Mouse (Mus musculus): ENCODE measurements around the gene Ptprz1. TPM values are rescaled to one million over a fixed set of nuclear protein-coding genes. Genes with fewer than 3 reads are reported as not detected.

The Ptprz1 gene
- 35.0 and 58.6 TPM in 2 replicates for polyA plus RNA-seq (2016; fragmentation: Nextera tagmentation; extraction: Ambion mirVana)

DNA sequence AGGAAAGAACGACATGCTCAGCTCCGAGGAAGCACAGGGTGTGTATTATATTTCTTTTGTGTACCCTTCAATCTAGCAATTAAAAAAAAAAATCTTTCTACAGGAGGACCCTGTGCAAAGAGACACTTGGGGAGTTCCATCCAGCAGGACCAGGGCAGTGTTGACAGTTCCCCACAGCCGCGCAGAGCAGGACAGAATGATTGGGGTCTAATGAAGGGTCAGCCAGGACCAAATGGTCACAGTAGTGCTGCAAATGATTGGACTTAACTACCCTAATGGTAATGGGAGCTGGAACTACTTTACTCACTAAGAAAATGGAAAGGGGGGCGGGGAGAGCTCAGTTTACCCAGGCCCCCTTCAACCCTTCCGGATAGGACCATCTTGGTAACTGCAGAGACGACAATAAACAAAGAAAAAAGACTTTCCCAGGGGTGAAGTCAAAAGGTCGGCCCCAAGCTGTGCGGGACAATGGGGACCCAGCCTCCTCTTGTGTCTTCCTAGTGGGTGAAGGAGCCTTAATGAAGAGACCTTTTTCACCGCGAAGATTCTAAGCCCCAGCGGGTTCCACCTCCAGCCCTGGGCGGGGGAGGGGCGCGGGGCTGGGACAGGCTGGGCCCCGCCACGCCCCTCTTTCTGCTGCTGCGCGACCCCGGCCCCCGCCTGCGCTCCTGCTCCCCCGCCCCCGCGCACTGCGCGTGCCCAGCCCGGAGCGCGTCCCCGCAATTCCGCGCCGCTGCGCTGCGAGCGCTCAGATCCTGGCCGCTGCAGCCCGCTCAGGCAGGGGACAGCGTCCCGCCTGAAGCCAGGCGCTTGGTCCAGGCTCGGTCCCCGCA lies at the start of gene Ptprz1:
TSS of gene Ptprz1 (plus strand) at position 722 of the 833 bp plus-strand sequence.
- peak within 1 kb of the TSS; percentile 71 for H3K4me3 ChIP-seq
- no peaks in the 10 kb centered on the region for H3K27me3 ChIP-seq
- peak; percentile 95 for ATAC-seq (ENCODE audit: low FRiP score, low read depth)
- peak within 1 kb of the TSS; percentile 76 for H3K9ac ChIP-seq (replicated peaks)
- H3K36me3 ChIP-seq, result no peaks in the 10 kb centered on the region
- H3K4me1 ChIP-seq, result peaks cover 29% of the 10 kb centered on the region
- peak within 1 kb of the TSS; percentile 75 for H3K4me2 ChIP-seq (replicated peaks)
- peak within 1 kb of the TSS; percentile 75 for H3K27ac ChIP-seq (replicated peaks)
- H3K9me3 ChIP-seq, result no peaks in the 10 kb centered on the region
- WGBS, result under 1% methylated on average over 28 of the region's 44 CpGs

DNA sequence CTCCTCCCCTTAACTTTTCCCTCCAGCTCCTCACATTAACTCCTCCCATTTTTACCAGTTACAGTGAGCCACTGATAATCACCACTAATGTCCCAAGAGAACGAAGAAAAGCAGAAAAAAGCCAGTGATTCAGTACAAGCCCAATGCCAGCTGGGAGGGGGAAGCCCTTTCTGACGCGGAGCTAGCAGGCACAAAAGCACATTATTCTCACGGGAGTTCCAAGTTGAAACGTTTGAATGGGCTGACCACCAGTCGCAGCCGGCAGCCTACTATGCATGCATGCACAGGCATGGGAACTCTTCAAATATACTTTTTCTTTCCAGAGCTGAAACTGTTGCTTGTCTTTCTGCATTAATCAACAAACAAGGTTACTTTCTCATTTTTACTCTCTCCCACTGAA lies 41.7 kb upstream of the Ptprz1 start:
- peak; percentile 90 for ATAC-seq (ENCODE audit: low FRiP score, low read depth)
- H3K9ac ChIP-seq (replicated peaks), result no peak overlapping the region
- H3K36me3 ChIP-seq, result no peaks in the 10 kb centered on the region
- H3K4me2 ChIP-seq (replicated peaks), result peak overlapping the region; percentile 24; the same call in 1 of the 2 replicates
- H3K4me3 ChIP-seq, result no peak overlapping the region
- peak overlapping the region; percentile 83 for H3K27ac ChIP-seq (replicated peaks)
- peaks cover 19% of the 10 kb centered on the region for H3K4me1 ChIP-seq
- WGBS, result 5% methylated on average over 7 of the region's 7 CpGs
- no peaks in the 10 kb centered on the region for H3K9me3 ChIP-seq
- H3K27me3 ChIP-seq, result no peaks in the 10 kb centered on the region

DNA sequence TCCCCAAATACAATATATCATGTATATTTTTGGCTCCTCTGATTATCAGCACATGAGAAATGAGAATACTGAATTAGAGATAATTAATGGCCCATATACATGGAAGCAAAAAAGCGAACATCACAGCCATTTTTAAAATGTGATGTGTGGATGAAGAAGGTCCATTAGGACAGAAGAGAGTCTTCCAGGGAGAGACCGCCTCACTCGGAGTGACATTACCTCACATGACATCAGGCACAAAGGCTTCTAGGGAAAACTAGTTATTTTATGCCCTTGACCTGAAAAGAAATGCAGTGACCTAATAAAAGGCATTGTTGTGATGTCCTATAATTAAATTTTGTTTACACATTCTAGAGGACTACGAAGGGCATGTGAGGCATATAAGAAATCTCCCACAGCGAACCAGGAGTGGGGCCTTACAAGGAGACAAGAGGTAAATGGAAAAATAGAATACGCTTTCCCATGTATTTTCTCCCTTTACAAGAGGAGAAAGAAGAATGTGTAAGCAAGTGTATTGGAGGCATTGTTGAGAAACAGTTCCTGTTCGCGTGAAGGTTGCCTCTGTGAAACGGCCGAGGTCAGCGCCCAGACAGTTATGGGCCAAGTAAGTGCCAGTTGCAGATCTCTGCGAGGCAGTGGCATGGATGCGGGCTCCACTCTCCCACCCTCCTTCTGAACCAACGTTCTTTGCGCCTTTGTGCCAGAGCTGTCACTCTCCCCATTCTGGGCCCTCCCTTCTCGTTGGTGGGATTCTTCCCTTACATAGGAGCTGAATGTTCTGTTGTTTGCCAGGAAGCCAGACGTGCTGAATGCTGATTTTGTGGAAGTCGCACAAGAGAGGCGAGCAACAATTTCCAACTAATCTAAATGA lies 41.0 kb upstream of the Ptprz1 start:
- 53% methylated on average over 19 of the region's 19 CpGs for WGBS
- no peak overlapping the region for H3K9ac ChIP-seq (replicated peaks)
- H3K4me3 ChIP-seq, result no peak overlapping the region
- peak overlapping the region; percentile 83 for H3K27ac ChIP-seq (replicated peaks)
- H3K4me1 ChIP-seq, result peaks cover 19% of the 10 kb centered on the region
- no peaks in the 10 kb centered on the region for H3K9me3 ChIP-seq
- no peaks in the 10 kb centered on the region for H3K27me3 ChIP-seq
- H3K4me2 ChIP-seq (replicated peaks), result peak overlapping the region; percentile 24
- peak; percentile 86 for ATAC-seq (ENCODE audit: low FRiP score, low read depth)
- H3K36me3 ChIP-seq, result no peaks in the 10 kb centered on the region

DNA sequence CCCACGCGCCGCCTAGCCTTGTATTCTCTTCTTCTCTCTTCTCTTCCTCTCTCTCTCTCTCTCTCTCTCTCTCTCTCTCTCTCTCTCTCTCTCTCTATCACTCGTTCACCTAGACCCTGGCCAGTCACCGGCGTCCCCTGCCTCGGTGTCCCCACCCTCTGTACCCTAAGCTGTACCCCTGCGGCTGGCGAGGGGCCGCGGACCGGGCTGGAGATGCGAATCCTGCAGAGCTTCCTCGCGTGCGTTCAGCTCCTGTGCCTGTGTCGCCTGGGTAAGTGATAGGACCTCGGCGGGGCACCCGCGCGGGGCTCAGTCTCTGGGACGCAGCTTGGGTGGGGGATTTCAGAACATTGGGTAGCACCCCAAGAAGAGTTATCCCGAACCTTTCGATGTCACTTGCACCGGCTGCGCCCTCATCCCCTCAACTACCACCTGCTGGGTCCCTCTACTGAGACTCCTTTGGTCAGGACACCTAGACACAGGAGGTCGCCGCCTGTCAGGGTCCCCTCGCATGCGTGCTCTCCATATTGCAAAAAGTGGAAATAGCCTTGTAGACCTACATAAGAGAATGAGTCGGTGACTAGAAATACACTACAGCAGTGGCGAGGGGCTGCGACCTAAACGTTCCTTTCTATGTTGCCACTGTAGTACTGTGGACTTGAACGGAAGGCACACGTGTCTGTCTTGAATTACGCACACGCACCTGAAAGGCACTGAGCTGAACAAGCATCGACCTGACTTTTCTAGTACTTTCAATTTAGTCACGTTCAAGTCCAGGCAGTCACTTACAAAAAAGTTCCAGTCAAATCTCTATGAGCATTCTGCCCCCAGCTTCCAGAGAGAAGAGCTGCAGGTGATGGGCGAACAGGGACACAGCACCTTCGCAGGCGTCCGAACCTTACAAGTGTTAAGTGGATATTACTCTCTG lies 576 bp downstream of the Ptprz1 start:
- Histone ChIP-seq H3K27ac (replicated peaks) (peak overlapping the region; percentile 75), H3K9me3 (no peaks in the 10 kb centered on the region), H3K27me3 (no peaks in the 10 kb centered on the region), H3K9ac (replicated peaks) (peak overlapping the region; percentile 76), H3K4me3 (peak overlapping the region; percentile 71), H3K4me2 (replicated peaks) (peak overlapping the region; percentile 75), H3K4me1 (peaks cover 29% of the 10 kb centered on the region), H3K36me3 (no peaks in the 10 kb centered on the region)
- WGBS, result 2% methylated on average over 44 of the region's 45 CpGs
- peak; percentile 75 for ATAC-seq (ENCODE audit: low FRiP score, low read depth)

DNA sequence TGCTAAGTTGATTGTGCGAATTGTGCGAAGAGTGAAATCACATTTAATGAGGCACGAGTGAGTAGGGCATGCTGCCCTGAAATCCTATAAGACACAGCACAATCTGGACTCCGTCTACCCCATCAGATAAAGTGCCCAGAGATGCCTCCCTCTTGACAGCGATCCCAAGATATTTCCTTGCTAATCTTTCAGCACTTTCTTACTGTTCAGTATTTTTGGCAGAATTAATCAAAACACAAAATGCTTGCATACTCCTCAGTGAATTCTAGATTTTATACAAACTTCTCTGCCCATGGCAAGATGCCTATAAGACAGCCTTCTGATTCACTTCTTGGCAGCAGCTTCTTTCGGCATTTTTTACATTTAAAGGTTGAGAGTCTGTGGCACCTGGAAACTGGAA lies 12.7 kb downstream of the Ptprz1 start:
- Histone ChIP-seq H3K27me3 (no peaks in the 10 kb centered on the region), H3K4me1 (peaks cover 5% of the 10 kb centered on the region; the same call in 1 of the 2 replicates), H3K4me2 (replicated peaks) (no peak overlapping the region), H3K9ac (replicated peaks) (no peak overlapping the region), H3K36me3 (0 out of 2 replicates have a peak, but pooled peaks cover 4% of the 10 kb centered on the region), H3K9me3 (no peaks in the 10 kb centered on the region), H3K4me3 (no peak overlapping the region), H3K27ac (replicated peaks) (no peak overlapping the region)
- 96% methylated on average over 6 of the region's 6 CpGs for WGBS
- no peak for ATAC-seq (ENCODE audit: low FRiP score, low read depth)

DNA sequence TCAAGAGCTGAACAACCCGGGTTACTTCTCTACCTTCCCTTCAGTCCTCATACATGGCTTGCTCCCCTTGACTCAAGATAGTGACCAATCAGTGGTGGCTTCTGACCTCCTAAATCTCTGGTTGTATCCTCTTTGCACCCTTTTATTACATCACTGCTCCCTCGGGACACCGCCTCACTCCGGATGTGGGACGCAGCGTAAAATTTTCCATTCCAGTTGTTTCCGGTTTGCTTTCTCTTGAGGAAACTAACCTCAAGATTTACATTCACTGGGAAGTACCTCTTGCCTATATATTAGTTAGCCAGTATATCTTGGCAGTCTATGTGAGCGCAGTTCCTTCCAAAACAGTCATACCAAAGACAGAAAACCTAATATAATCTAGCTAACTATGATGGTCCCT lies 14.0 kb downstream of the Ptprz1 start:
- Histone ChIP-seq H3K9ac (replicated peaks) (no peak overlapping the region), H3K4me2 (replicated peaks) (no peak overlapping the region), H3K4me3 (no peak overlapping the region), H3K9me3 (no peaks in the 10 kb centered on the region), H3K27me3 (no peaks in the 10 kb centered on the region), H3K36me3 (0 out of 2 replicates have a peak, but pooled peaks cover 4% of the 10 kb centered on the region), H3K4me1 (no peaks in the 10 kb centered on the region), H3K27ac (replicated peaks) (no peak overlapping the region)
- no peak for ATAC-seq (ENCODE audit: low FRiP score, low read depth)
- WGBS, result 94% methylated on average over 8 of the region's 8 CpGs

DNA sequence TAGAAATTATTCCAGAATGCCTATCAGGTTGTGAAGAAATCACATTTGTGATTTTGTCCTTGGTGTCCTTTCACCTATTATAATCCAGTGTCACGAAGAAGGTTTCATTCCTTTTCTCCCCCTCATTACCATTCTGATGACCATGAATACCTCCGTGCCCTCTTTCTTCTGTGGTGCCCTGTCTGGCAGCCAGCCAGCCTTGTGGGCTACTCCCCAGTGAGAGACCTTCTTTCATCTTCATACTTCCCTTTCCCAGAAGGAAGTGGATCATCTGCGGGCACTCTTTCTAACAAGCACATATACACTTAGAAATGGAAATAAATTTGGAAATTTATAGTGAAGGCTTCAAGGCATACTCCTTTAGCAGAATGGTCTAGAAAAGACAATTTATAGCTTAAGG lies 26.7 kb downstream of the Ptprz1 start:
- H3K4me3 ChIP-seq, result no peak overlapping the region
- H3K9me3 ChIP-seq, result no peaks in the 10 kb centered on the region
- H3K4me2 ChIP-seq (replicated peaks), result no peak overlapping the region
- H3K27me3 ChIP-seq, result no peaks in the 10 kb centered on the region
- 51% methylated on average over 3 of the region's 3 CpGs for WGBS
- no peak for ATAC-seq (ENCODE audit: low FRiP score, low read depth)
- H3K4me1 ChIP-seq, result no peaks in the 10 kb centered on the region; the same call in 1 of the 2 replicates
- H3K9ac ChIP-seq (replicated peaks), result no peak overlapping the region
- H3K27ac ChIP-seq (replicated peaks), result no peak overlapping the region
- H3K36me3 ChIP-seq, result no peaks in the 10 kb centered on the region

DNA sequence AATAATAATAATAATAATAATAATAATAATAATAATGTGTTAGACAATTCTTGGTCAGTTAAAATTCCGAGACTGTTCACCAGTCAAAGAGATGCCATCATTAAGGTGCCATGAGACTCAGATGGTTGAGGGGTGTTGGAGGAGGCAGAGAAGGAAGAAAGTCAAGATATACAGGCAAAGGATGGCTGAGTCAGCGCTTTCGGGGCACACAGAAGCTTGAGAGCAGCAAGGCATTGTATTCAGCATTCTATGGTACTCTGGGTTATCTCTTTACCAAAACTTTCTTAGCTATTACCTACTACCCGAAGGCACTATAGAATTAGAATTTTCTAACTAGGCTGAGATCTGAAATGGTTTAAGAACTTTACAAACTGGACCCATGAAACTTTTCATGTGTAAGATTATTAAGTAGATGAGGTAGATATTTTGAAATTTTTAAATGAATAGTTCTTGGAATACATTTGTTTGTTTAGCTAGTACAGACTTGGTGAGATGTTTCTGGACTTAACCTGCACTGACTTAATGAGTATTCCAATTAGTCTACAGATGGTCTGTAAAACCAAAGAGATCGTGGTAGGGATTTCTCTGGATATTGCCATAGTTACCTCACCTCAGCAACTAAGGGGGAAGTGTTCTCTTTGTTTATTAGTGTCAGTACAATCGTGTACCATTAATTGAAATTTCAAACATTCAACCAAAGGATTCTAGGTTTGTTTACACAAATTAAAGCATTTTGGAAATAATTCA lies 33.4 kb downstream of the Ptprz1 start:
- Histone ChIP-seq H3K9ac (replicated peaks) (no peak overlapping the region), H3K27me3 (no peaks in the 10 kb centered on the region), H3K4me2 (replicated peaks) (no peak overlapping the region), H3K4me3 (no peak overlapping the region), H3K36me3 (no peaks in the 10 kb centered on the region), H3K4me1 (peaks cover 16% of the 10 kb centered on the region), H3K27ac (replicated peaks) (no peak overlapping the region), H3K9me3 (no peaks in the 10 kb centered on the region)
- WGBS, result 80% methylated on average over 6 of the region's 6 CpGs
- no peak for ATAC-seq (ENCODE audit: low FRiP score, low read depth)

DNA sequence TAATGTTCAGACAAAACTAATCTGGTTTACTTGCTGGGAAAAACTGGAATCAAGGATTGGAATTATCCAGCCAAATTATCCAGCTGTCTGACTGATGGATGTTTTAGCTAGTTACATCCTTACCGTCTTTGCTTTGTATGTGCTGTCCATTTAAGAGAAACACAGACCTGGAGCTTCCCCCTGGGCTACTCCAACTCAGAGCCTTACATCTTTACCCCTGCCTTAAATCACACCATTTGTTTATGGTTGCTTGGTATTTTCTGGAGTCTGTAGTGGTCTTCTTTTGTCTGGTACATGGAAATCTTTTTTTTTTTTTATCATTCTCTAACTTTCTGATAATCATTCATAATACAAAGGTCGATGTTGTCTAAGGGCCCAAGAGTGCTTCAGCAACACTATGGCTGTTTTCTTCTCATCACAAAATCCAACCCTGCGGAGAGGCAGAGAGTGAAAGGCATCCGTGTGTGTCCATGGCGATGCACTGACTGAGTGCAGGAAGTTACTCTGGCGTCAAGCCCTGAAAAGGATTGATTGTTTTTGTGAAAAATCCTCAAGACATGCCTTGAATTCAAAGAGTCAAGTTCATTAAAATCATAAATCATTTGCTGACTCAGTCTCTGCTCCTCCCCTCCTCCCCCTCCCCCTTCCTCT lies 34.1 kb downstream of the Ptprz1 start:
- Histone ChIP-seq H3K27me3 (no peaks in the 10 kb centered on the region), H3K4me1 (peaks cover 16% of the 10 kb centered on the region), H3K4me2 (replicated peaks) (no peak overlapping the region), H3K27ac (replicated peaks) (no peak overlapping the region), H3K9me3 (no peaks in the 10 kb centered on the region), H3K9ac (replicated peaks) (no peak overlapping the region), H3K4me3 (no peak overlapping the region), H3K36me3 (no peaks in the 10 kb centered on the region)
- 26% methylated on average over 6 of the region's 6 CpGs for whole genome bisulfite sequencing
- ATAC-seq (ENCODE audit: low FRiP score, low read depth), result peak; percentile 52; the same call in 1 of the 2 replicates

DNA sequence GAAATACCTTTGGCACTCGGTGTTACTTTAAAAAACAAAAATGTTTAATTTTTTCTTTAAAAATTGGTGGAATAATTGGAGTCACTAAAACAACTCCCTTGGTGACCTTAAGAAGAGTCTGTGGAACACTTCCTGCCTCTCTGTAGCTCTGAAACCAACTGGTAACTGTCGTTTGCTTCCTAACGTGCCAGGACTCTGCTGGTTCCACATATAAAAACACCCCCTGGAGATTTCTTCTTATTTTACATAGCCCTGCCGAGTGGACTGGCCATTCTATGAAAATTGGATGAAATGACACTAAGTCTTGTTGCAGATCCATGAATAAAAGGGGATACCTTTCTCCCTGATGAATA lies 34.6 kb downstream of the Ptprz1 start:
- Histone ChIP-seq H3K4me1 (peaks cover 16% of the 10 kb centered on the region), H3K9me3 (no peaks in the 10 kb centered on the region), H3K4me3 (no peak overlapping the region), H3K36me3 (no peaks in the 10 kb centered on the region), H3K4me2 (replicated peaks) (no peak overlapping the region), H3K27ac (replicated peaks) (no peak overlapping the region), H3K9ac (replicated peaks) (no peak overlapping the region), H3K27me3 (no peaks in the 10 kb centered on the region)
- no peak for ATAC-seq (ENCODE audit: low FRiP score, low read depth)
- 49% methylated on average over 4 of the region's 4 CpGs for WGBS

All from midbrain, embryonic 12.5 days (tissue).